Mouse (Mus musculus) left cerebral cortex, adult 9 months (tissue): Measurements from ENCODE around the gene Erc2.

Experiments
- DNase-seq, 2 experiments: peaks; one replicate each; pipeline ENCODE4 v3.0.0; 2022; ENCODE audit warnings: low spot score in 2 of 2

The Erc2 gene

DNA sequence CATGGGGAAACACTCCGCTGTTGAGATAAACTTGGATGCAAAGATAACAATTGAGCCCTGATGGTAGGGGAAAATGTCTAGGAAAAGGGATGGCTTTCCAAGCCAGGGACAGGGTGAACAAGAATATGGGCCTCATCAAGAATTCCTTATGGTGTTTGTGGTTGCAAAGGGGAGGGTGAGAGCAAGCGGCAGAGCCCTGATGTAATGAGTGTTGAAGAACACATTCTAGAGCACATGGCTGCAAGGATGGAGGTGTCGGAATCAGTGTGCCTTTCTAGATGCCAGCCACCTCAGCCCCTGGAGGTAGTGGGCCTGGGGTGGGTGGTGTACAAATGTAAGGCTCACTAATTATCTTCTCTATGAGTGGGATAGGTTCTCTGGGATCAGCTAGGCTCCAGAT is 313.5 kb downstream of the Erc2 start:
- DNase-seq, result no peak

DNA sequence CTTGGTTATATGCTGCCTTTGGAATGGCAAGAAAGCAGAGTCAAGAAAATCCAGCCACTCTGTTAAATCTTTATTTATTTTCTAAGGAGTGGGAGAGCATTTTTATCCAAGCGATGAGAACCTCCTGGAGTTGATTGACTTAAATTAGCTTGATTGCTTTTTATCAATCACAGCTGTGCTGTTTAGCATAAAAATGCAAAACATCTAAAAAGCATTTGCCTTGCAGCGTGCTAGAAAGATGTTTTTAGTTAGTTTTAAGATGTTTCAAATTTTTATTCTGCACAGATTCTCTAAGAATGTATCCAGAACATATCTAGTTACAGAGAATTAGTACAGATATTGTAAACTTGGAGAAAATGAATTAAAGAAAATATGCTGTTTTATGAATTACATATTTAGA is 315.7 kb downstream of the Erc2 start:
- no peak for DNase-seq

DNA sequence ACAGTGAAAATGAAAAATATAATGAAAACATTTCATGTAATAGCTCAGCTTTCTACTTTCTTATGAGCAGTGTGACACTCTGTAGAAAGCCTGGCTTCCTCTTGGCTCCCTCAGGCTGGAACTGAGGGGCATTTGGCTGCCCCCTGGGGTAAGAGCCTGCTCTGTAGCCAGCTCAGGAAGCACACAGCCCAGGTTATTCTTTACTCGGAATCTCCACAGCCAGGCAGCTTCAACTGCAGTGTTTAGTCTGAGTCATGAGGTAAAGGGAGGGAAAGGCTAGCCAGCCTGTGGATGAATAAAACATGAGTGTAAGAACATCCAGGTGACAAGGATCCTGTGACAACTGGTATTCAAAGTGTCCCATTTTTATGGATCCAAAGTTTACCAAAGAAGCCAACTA is 323.0 kb downstream of the Erc2 start:
- no peak for DNase-seq

DNA sequence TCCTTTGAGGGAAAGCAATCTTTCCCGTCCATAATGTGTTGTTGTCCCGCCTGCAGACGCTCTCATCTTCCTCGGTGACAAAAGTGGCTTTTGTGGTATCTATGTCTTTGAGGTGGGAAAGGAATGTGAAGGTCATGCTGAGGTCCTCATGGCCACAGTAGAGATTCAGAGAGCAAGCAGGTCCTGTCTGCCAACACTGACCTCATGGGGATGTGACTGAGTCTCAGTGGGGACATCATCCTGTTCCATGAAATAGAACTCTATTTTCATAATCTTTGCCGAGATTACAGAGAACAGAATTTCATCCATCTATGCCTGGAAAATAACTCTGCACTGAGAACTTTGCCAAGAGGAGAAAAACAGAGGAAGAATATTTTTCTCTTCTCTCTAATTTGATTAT is 324.0 kb downstream of the Erc2 start:
- no peak for DNase-seq

DNA sequence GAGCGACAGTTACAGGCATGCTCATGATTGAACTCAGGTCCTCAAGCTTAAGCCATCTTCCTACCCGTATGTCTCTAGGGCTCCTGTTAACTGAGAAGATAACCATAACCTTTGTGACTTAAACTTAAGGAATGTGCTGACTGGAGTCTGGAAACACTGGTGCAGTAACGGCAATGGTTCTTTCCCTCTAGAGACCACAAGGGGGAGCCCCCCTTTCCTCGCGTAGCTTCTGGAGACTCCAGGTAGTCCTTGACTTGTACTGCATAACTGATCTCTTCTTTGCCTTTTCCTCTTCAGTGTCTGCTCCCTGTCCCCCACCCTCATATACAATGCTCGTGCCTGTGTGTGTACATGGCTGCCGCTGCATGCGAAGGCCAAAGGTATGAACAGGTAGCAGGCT is 326.2 kb downstream of the Erc2 start:
- DNase-seq, result no peak

DNA sequence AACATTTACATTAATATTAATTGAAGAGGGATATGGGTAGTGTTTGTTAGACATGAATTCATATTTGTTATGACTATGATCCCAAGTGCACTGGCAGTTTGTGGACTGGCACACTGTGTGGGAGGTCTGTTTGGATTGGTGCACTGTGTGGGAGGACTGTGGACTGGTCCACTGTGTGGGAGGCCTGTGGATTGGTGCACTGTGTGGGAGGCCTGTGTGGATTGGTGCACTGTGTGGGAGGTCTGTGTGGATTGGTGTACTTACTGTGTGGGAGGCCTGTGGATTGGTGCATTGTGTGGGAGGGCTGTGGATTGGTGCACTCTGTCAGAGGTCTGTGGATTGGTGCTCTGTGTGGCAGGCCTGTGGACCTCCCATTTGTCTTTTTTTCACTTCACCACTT is 331.6 kb downstream of the Erc2 start:
- no peak for DNase-seq

DNA sequence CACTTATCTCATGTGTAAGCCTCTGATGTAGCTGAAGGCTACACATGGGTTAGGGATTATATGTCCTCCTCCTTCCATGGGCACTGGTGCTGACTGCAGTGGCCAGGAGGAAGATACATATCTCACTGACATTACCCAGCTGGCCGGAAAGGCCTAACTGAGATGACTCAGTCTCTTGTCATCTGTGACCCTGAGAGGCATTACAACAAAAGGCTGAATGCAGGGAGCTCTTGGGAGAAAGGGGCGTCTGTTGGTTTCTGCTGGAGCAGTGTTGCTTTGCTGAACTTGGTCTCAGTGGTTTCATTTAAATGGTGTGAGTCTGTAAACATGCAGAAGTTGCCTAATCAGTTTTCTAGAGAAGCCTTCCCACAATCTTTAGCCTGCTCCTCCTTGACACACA is 334.6 kb downstream of the Erc2 start:
- DNase-seq, result no peak

DNA sequence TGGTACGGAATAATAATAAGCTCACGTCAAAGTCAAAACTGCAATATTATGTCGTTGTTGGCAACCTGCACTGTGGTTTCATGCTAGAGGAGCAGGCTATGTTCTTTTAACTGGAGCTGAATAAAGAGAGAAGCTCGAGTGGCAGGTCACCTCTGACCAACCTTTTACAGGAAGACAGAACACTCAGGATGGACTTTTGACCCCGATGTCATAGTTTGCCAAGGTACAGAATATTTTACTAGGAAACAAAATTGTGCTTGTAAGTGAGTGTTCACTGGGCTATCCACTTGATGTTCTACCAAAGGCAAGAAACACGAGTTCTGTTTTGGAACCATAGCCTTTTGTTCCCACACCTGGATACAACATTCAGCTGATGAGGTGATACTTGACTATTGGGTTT is 351.5 kb downstream of the Erc2 start:
- DNase-seq, result no peak

DNA sequence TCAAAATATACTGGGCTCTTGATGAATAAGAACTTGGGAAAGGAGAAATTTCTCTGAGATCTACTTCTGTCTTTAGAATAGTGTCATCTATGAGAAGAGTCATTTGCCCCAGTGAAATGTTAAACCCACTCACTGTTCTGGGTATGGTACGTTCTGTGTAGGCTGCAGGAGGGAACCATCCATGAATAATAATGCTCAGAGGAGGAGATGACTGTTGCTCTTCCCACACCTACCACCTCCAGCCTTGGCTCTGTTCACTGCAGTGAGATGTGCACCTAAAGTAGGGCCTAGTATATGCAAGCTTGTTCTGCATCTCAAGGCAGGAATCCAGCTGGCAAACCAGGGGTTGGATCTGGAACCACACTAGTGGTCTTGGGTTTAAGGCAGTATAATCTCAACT is 353.4 kb downstream of the Erc2 start:
- DNase-seq, result peak; percentile 79 to 83

DNA sequence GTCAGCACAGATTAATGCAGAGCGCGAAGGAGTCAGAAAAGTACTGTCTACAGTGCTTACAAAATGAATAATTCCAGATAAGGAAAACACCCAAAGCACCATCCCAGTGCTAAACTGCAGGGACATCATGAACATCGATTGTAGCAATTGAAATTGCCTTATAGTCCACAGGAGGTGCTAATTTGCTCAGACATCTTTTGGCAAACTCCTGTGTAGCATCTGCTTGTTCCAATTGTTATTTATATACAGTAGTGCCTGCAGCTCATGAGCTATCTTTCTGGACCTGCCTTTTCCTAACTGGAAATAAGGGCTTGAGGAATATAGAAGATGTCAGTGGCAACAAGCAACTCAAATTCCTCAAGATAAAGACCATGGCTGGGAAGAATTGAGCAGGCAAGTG is 362.5 kb downstream of the Erc2 start:
- peak in 1 of 2 experiments; percentile 38 for DNase-seq

DNA sequence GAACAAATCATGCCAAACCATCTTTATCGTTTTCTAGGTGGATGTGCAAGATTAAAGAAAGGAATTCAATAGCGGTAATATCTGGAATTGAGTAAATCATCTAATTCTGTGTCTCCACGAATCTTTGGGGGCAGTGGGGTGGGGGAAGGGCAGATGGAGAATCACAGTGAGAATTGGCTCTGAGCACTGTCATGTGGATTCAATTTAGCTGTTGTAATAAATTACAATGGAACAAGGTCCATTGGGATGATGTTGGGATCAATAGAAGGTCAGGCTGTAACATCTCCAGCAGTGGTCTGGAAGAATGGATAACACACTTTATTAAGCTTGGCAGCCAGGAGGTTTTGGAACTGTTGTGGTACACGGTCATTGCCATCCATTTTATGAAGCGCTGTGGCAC is 363.0 kb downstream of the Erc2 start:
- DNase-seq, result no peak

DNA sequence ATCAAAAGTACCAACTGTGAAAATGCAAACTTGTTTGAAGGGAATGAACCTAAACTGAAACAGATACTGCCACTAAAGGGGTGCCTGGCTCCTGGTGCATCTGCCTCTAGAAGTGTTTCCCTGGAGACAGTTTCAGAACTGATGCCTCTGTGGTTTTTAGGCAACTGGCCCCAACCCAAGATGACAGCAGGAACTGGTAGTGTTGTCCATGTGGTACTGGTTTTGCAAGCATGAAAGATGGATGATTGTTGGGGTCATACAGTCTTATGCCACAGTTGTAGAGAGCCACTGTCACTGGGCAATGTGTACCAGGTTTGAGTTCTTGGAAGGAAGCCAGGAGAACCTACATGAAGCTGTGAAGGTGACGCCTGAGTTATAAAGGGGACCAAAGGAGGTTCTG is 365.2 kb downstream of the Erc2 start:
- no peak for DNase-seq

DNA sequence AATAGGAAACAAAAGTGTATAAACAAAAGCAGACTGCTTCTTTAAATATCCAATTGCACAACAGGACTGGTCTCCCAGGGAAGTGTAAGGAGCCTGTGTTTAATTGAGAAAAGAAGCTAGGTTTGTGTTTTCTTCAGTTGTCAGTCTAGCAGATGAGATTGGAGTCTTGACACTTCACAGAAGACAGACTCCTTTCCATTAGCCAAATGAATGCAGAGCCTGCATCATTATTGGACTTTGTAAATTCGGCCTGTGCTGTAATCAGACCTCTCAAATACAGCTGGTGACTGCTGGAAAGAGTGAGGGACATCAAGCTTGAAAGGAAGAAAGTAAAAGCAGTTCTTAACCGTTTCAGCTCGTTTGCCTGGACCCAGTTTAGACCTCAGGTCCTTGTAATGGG is 376.3 kb downstream of the Erc2 start:
- DNase-seq, result no peak

DNA sequence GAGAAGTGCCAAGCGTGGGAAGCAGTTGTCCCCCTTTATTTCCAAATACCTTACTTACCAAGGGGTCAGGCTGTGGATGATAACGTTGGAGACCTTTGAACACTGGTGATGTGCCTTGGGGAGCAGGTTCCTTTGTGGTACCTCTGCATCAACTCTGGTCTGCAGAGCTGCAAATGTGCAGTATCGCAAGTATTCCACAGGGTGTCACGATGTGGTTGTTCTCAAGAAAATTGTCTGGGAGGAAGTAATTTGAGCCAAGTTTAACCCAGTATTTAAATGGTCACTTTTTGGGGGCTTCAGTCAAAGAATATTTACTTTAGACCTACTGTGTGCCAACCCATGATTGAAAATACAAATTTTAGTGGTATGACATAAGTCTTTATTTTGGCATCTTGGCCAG is 381.8 kb downstream of the Erc2 start:
- DNase-seq, result peak in 1 of 2 experiments; percentile 24

DNA sequence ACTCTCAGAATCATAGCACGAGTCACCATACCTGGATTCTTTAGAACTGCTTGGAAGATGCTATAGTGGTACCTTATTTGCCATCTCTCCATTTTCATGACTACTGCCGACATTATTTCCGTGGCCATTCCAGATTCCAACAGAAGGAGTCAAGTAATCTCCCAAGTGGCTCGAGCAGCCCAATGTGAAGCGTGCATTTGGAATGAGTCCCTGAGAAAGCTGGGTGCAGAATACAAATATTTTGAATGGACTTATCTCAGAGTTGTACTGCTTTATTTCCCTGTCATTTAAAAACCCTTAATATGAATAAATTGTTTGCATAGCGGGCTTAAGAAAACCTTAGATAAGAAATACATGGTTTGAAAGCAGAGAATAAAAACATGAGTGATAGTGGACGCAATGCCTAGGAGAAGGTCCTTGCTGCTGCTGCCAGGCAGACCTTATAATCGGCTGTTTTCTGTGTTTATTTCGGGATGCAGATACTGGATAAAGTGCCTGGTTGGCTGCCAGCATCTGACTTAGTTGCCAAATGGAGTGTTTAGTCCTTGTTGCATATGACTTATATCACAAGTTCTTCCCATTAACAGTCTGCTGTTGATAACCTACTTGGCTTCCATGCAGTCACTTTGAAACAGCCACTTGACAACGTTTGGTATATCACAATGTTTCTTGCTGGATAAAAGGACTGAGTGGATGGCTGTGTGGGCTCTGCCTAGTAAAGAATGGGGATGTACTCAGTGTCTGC is 388.5 kb downstream of the Erc2 start:
- DNase-seq, result no peak

DNA sequence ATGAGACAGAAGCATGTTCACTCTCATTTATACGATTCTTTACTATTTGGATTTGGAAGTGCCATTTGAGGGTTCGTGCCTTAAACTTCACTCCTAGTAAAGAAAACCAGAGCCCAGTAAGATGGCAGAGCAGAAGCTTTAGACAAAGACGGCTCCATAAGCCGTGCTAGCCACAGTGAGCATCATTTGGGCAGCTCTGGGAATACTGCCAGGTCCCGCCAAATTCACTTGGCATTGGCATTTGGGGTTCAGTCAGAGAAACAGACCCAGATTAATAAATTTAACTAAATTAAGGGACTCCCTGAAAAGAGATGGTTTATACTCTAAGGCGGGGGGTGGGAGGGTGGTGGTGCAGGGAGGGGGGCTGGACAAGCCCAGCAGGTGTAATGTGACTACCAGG is 401.0 kb downstream of the Erc2 start:
- no peak for DNase-seq

DNA sequence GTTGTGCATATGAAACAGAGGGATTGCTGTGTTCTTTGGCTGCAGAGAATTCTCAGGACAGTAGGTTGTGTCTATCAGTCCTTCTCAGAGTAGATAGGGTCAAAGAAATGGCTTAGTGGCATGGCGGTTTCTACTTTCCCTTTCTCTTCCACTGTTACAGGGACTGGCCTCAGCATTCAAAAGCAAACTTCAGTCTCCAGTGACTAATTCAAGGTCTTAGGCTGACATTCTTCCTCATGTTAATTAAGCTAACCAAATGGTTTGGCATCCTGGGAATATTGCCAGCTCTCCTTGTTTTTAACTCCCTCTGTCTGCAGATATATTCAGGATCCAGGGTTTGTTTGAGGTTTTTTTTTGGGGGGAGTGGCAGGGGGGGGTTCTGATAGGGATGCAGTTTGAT is 408.6 kb downstream of the Erc2 start:
- DNase-seq, result no peak

DNA sequence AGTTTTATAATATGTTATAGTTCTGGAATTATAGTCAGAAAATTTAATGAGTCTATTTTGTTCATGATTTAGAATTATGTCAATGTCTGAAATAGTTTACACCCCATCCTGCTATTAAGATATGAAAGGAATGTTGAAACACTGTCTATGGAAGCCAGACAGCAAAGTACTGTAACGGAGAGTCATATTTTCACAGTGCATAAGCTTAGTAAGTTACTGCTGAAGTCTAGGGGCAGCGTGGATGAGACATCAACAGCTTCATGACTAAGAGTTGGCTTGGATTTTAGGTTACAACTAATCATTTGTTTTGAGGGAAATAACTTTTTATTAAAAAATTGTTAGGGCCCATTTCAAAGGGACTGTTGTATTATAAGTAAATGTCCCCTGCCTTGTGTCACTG is 412.8 kb downstream of the Erc2 start:
- no peak for DNase-seq

DNA sequence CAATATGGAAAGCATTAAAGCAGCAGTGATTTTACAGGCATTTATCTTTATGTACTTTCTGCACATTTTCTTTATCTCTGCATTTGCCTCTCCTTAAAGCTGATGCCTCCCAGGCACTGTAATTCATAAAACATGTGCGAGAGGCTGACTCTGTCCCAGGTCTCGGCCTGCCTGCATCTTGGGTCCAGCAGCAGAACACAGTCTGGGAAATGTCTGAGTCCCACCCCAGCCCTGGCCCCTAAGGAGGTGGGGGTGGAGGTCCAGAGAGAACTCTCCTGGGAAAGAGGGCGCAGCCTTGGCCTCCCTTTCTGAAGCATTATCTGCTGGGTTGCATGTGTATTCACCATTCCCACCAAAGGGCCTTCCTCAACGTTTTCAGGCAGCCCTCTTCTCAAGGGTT is 420.9 kb downstream of the Erc2 start:
- no peak for DNase-seq

DNA sequence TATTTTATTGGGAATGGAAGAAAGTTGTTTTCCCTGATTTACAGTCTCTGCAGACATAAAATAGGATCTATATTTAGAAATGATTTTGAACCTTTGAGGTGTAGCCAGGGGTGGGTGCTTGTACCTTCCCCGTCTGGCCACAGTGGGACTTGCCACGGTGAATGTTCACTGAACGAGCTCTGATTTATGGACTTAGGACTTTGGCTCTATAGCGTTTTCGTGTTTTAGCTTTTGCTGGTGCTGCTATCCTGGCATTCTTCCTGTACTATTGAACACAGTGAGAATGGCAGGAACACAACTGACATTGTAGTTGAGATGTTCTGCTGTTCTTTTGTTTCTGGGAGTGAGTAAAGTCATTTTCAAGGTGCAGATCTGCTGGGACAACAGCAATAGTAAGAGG is 429.4 kb downstream of the Erc2 start:
- no peak for DNase-seq

DNA sequence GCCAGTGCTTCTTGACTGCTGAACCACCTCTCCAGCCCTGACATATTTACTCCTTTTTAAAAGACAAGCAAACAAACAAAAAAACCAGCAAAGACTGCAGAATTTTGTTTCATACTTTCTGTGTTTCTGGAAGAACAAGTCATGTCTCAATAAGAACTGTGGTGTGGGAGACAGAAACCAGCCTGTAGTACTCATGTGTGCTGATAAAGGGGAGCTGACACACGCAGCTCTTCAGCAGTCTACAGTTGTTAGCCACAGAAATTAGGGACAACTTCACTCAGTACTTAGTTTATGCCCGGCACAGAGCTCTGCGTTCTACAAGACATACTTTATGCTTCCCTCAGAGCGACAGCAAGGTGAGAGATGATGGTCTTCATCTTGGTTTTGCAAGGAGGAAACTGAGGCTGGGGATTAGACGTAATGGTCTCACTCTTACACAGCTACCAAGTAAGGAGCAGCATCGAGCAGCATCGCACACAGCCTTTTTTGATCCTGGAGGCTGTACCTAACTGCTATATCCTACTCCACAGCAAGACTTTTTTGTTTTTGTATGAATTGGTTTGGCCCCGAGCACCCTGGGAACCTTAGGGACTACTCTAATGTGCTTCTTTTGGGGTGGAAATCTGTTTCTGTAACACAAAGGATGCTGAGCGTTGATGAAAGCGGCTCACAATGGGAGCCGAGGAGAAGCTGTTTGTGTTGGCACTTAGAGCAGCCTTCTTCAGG is 435.1 kb downstream of the Erc2 start:
- no peak for DNase-seq

DNA sequence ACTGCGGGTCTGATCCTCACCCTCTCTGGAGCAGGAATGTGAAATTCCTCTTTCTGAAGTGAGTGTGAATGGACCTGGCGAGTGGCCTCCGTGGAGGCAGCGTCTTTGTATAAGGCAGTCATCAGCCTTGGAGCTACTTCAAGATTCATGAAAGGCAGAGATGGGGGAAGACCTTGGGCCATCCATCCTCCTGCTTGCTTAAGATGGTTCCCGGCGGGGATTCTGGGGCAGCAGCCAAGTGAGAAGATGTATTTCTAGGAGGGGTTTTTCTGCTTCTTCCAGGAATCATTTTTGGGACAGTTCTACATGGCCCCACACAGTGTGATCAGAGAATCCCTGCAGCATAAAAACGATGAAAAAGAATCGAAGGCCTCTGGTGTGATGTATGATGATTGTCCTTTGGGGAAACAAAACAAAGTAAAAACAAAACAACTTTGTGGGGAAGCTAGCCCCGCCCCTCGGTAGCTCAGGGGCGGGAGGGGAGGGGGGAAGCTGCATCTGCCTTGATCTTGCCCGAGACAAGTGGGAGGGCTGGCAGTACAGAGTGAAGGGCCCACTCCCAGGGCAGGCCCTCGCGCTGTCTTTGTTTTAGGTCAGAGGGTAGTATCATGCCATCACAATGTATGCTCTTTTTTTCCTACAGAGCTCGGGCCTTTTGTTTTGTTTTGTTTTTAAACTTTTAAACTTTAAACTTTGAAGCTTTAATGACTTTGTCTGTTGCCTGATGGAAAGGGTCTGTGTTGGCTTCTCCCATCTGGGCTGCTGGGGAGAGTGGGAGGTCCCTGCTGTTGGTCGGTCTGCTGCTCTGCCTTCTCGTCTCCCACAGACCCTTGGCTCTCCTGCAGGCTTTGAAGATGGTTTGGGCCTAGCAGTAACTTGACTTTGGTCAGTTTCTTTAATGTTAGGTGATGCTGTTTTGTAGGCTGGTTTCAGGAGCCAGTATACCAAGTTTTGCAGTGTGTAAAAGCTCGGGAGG is 435.9 kb downstream of the Erc2 start:
- DNase-seq, result no peak
